Mouse (Mus musculus) WW6 (cell line): ENCODE results near the gene Olfr31.

ENCODE experiments used
- DNase-seq: peaks from one replicate; pipeline ENCODE4 v3.0.0-alpha.2; 2013; ENCODE audit warnings: low read depth, low spot score

Olfr31 gene

DNA sequence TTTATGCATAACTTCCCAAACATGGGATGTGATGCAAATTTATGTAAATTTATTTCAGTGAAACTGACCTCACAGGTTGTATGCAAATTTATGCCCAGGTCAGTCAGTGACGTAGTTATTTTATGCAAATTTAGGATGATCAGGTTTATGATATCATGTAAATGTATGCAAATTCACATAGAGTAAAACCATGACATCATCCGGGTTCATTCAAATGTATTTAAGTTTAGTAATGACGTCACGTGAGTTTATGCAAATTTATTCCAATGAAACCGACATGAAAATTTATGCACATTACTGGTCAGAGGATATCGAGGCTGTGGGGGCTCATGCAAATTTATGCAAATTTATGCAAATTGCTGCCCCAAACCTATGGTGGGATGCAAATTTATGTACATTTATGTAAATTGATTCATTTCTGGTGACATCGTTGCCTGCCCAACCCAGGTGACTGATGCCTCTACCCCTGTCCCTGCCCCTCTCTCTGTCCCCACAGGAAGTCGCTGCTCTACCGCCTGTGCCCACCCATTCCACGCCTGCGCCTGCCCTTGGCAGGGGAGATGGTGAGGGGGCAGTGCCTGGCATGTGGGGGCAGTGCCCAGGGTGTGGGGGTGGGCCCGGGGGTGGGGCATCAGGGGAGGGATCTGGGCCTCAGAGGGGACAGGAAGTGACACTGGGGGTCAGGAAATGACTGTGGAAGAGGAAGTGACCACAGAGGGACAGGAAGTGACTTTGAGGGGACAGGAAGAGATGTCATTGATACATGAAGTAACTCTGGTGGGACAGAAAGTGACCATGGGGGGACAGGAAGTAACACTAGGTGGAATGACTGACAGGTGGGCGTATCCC, 32.1 kb downstream of the Olfr31 start:
- no peak for DNase-seq

DNA sequence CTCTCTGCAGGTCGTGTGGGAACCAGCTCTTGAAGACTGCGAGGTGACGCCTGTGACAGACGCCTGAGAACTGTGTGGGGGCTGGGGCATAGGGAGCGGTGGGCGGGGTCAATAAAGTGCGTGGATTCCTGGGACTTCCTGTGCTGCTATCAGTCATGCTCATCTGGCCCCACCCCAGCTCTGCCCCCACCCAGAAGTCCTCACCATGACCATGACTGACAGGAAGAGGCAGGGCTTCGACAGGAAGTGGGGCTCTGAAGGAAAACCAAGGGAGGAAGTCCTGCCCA, 32.7 kb downstream of the Olfr31 start:
- no peak for DNase-seq
